Mouse (Mus musculus): ENCODE measurements at regions not wholly inside any gene's neighbourhood (a gene's known extent, or its start where the extent isn't known, plus 50 kb on each side); places are given as distances from the start of the nearest gene placed in this dataset.

GRCm38 (mm10) chr12:73847336-73847735 is 53.8 kb upstream of the Hif1a start:
- Histone ChIP-seq H3K9ac (no peak overlapping the region), H3K27me3 (no peaks in the 10 kb centered on the region), H3K27ac (no peak overlapping the region; the same call in 1 of the 2 replicates), H3K36me3 (no peaks in the 10 kb centered on the region), H3K4me3 (no peak overlapping the region), H3K4me1 (peaks cover 23% of the 10 kb centered on the region), H3K9me3 (no peaks in the 10 kb centered on the region), H3K4me2 (peak overlapping the region; percentile 38)
- no peak for ATAC-seq (ENCODE audit: borderline replicate concordance, extremely low read depth, low FRiP score, low TSS enrichment)
- WGBS, result 47% methylated on average over 10 of the region's 10 CpGs

DNA sequence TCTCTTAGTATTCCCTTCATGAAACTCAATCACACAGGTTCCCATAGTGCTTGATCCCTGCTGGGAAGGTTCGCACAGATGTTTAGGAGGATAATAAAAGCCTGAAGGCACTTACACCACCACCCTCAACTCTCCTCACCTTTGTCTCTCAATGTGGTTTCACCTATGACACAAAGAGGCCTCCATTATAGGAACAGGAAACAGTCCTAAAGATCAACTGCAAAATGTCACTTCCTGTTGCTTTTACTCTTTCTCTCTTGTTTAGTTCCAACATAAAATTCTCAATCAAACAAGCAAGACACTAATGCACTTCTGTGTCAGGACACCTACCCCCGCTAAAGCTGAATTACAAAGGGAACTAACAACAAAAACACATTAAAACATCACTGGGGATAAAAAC is 50.3 kb upstream of the Hif1a start:
- no peaks in the 10 kb centered on the region for H3K36me3 ChIP-seq
- H3K27ac ChIP-seq, result no peak overlapping the region
- H3K4me2 ChIP-seq, result no peak overlapping the region
- H3K4me3 ChIP-seq, result no peak overlapping the region
- peaks cover 23% of the 10 kb centered on the region for H3K4me1 ChIP-seq
- no peaks in the 10 kb centered on the region for H3K9me3 ChIP-seq
- no peaks in the 10 kb centered on the region for H3K27me3 ChIP-seq
- no peak for ATAC-seq (ENCODE audit: borderline replicate concordance, extremely low read depth, low FRiP score, low TSS enrichment)
- 78% methylated on average over 2 of the region's 2 CpGs for WGBS
- no peak overlapping the region for H3K9ac ChIP-seq

Data from lung, embryonic 15.5 days (tissue).